Comparison of ENCODE assay signal across 16 mouse cellular contexts in the genomic region with DNA sequence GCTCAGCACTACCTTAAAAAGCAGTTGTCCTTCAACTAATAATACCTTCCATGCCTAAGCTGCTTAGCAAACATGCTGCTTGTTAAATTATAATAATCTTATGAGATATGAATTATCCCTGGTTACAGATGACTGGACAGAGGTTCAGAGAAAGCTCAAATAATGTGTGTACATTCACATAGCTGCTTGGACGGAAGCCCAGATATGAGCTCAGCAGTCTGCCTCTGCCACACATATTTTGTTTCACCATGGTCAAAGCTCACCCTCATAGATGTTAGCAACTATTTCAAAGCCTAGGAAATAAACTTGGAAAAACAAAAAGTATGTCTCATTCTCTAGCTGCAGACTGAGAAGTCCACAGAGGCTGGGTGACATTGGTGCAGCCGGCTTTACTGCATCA.
DNase-seq lines count a peak whose midpoint lies in the region; ATAC-seq and TF ChIP-seq lines count a peak whose summit lies in the region.
"Had no signal": no experiment of that assay in that cellular context is flagged by ENCODE, and none has a peak within 500 bp of the region (broad histone marks: within the 10 kb centered on the region; RNA-seq: fewer than 3 reads in every experiment).

No protein-coding gene starts in this region.

- H3K4me3 ChIP-seq in kidney, postnatal 0 days (replicated peaks; ENCODE audit: low read depth, low read length), result no peak overlapping the region
- no peak overlapping the region for H3K4me3 ChIP-seq in midbrain, postnatal 0 days (ENCODE audit: low read depth, low read length)
- H3K4me3 ChIP-seq in midbrain, embryonic 13.5 days (replicated peaks), result no peak overlapping the region
- H3K4me3 ChIP-seq: embryonic facial prominence, embryonic 13.5 days; forebrain, embryonic 13.5 days; gastrocnemius, adult 2 months; limb, embryonic 15.5 days; myocyte had no signal

- TF ChIP-seq CTCF in kidney, postnatal 0 days (IDR thresholded peaks at IDR 0.05; ENCODE audit: low read depth), result no peak
- TF ChIP-seq CTCF in midbrain, postnatal 0 days (IDR thresholded peaks at IDR 0.05), result no peak

- H3K36me3 ChIP-seq in kidney, postnatal 0 days (ENCODE audit: insufficient read depth, low read length), result no peaks in the 10 kb centered on the region
- no peaks in the 10 kb centered on the region for H3K36me3 ChIP-seq in midbrain, postnatal 0 days (ENCODE audit: insufficient read depth, low read length)
- no peaks in the 10 kb centered on the region for H3K36me3 ChIP-seq in midbrain, embryonic 13.5 days
- H3K36me3 ChIP-seq: embryonic facial prominence, embryonic 13.5 days; limb, embryonic 15.5 days had no signal

- H3K9ac ChIP-seq in kidney, postnatal 0 days (ENCODE audit: low read depth, low read length), result no peak overlapping the region
- no peak overlapping the region for H3K9ac ChIP-seq in midbrain, postnatal 0 days (replicated peaks; ENCODE audit: low read length, poor library complexity, severe bottlenecking)
- H3K9ac ChIP-seq in midbrain, embryonic 13.5 days (replicated peaks), result no peak overlapping the region
- H3K9ac ChIP-seq: embryonic facial prominence, embryonic 13.5 days; forebrain, embryonic 13.5 days; hindbrain, embryonic 14.5 days; limb, embryonic 15.5 days had no signal

- no peaks in the 10 kb centered on the region; the same call in 1 of the 2 replicates for H3K4me1 ChIP-seq in kidney, postnatal 0 days (replicated peaks; ENCODE audit: insufficient read depth, low read length)
- peaks cover 2% of the 10 kb centered on the region; the same call in 1 of the 2 replicates for H3K4me1 ChIP-seq in midbrain, postnatal 0 days (ENCODE audit: insufficient read depth, low read length)
- peaks cover 5% of the 10 kb centered on the region for H3K4me1 ChIP-seq in midbrain, embryonic 13.5 days (replicated peaks)
- H3K4me1 ChIP-seq: embryonic facial prominence, embryonic 13.5 days; limb, embryonic 15.5 days had no signal

- H3K9me3 ChIP-seq in kidney, postnatal 0 days (replicated peaks; ENCODE audit: low read length), result no peaks in the 10 kb centered on the region
- no peaks in the 10 kb centered on the region for H3K9me3 ChIP-seq in midbrain, postnatal 0 days (ENCODE audit: low read length)
- no peaks in the 10 kb centered on the region for H3K9me3 ChIP-seq in midbrain, embryonic 13.5 days
- H3K9me3 ChIP-seq: embryonic facial prominence, embryonic 13.5 days; forebrain, embryonic 13.5 days; limb, embryonic 15.5 days had no signal

- H3K27me3 ChIP-seq in kidney, postnatal 0 days (ENCODE audit: insufficient read depth, low read length), result no peaks in the 10 kb centered on the region
- H3K27me3 ChIP-seq in midbrain, postnatal 0 days (ENCODE audit: insufficient read depth, low read length), result no peaks in the 10 kb centered on the region
- H3K27me3 ChIP-seq in midbrain, embryonic 13.5 days, result no peaks in the 10 kb centered on the region
- H3K27me3 ChIP-seq: embryonic facial prominence, embryonic 13.5 days; forebrain, embryonic 13.5 days; limb, embryonic 15.5 days had no signal

- peak; percentile 72 for DNase-seq in kidney, postnatal 0 days (ENCODE audit: low spot score)
- no peak for DNase-seq in kidney, postnatal 25 days
- peak; percentile 26 for DNase-seq in midbrain, postnatal 0 days (ENCODE audit: low spot score)
- peak; percentile 38 for DNase-seq in large intestine, adult 2 months (ENCODE audit: low read depth, low spot score)
- no peak for DNase-seq in gastrocnemius, postnatal 25 days
- DNase-seq: adrenal gland, postnatal 25 days; cerebellum, postnatal 36 days; gastrocnemius, adult 2 months had no signal

- H3K27ac ChIP-seq in kidney, postnatal 0 days, result no peak overlapping the region
- H3K27ac ChIP-seq in midbrain, postnatal 0 days (ENCODE audit: low read depth, low read length), result peak overlapping the region; percentile 6; the same call in 1 of the 2 replicates
- H3K27ac ChIP-seq in midbrain, embryonic 13.5 days, result no peak overlapping the region
- H3K27ac ChIP-seq: embryonic facial prominence, embryonic 13.5 days; forebrain, embryonic 13.5 days; gastrocnemius, adult 2 months; hindbrain, embryonic 14.5 days; limb, embryonic 15.5 days had no signal

- H3K4me2 ChIP-seq in kidney, postnatal 0 days (ENCODE audit: low read length), result no peak overlapping the region
- H3K4me2 ChIP-seq in midbrain, postnatal 0 days (ENCODE audit: low read depth, low read length, poor library complexity, severe bottlenecking), result no peak overlapping the region
- H3K4me2 ChIP-seq in midbrain, embryonic 13.5 days (replicated peaks), result no peak overlapping the region
- H3K4me2 ChIP-seq: embryonic facial prominence, embryonic 13.5 days; forebrain, embryonic 13.5 days; heart, embryonic 11.5 days; hindbrain, embryonic 14.5 days; limb, embryonic 15.5 days had no signal

- 57% methylated on average over 2 of the region's 2 CpGs for WGBS in kidney, postnatal 0 days
- 67% methylated on average over 2 of the region's 2 CpGs for WGBS in midbrain, postnatal 0 days
- WGBS in midbrain, embryonic 13.5 days, result 94% methylated on average over 2 of the region's 2 CpGs
- 16% methylated on average over 2 of the region's 2 CpGs for WGBS in large intestine, adult 2 months

- ATAC-seq in kidney, postnatal 0 days (replicated peaks; ENCODE audit: low FRiP score, low read depth), result no peak
- no peak for ATAC-seq in midbrain, postnatal 0 days (ENCODE audit: low FRiP score)
- no peak for ATAC-seq in midbrain, embryonic 13.5 days
- no peak for ATAC-seq in activated CD4-positive, CD25-positive, alpha-beta regulatory T cell, adult 4 months
- ATAC-seq: forebrain, embryonic 13.5 days had no signal

Comparison
In these comparisons a context has a peak if more than half of its experiments do, and no peak if none do; other contexts are left out.
1. DNase-seq: peak in kidney, postnatal 0 days (single experiment), midbrain, postnatal 0 days (single experiment) and large intestine, adult 2 months (single experiment); none in kidney, postnatal 25 days (0 of 2) and gastrocnemius, postnatal 25 days (single experiment).